8 mouse cellular contexts compared by ENCODE assay signal in the genomic region with DNA sequence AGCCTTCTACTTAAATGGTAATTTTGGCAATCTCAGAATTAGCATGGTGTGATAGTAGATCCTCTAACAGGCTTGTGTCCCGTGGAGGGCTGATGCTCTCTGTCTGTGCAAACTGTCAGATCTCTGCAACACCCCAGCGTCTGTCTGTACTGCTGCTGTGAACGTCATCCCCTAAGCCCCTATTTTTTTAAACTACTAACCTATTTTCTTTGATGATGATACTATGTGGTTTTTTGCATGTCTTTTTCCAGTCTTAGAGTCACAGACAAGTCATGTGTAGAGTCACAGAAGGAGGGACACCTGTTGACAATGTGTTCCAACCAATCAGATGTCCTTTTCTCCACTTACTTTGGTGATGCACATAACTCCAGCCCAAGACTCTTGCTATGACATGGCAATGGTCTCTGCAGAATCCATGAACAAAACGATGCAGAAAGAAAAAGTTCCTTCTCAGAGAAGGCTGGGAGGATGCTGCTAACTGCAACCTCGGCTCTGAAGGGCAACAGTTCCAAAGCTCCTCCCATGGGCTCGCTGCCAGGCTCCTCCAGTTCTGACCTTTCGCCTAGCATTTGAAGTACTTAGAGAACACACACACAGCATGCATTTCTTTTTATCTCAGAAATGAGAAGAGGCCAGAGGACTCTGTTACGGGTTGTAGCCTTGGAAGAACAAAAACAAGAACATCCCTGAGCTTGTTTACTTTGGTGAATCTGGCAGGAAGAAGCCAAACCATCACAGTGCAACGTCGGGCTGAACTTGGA. TPM values are rescaled to one million over a fixed set of nuclear protein-coding genes. Genes with fewer than 3 reads are reported as not detected.
DNase-seq lines count a peak whose midpoint lies in the region.

No protein-coding gene starts in this region.

- peak; percentile 61 for DNase-seq in adipocyte (ENCODE audit: low spot score)
- peak; percentile 58 for DNase-seq in gastrocnemius, postnatal 25 days
- peak; percentile 75 for DNase-seq in kidney, adult 18-20 months
- DNase-seq in lung, postnatal 4 days: peak; percentile 69 to 76
- DNase-seq in Muller cell, postnatal 12 days (ENCODE audit: inconsistent ontology term): no peak
- DNase-seq in spleen, adult 18-20 months: no peak
- no peak for DNase-seq in spleen, postnatal 36 days (ENCODE audit: low spot score in 2 of 2)
- no peak for DNase-seq in left cerebral cortex, postnatal 36 days (ENCODE audit: low spot score in 2 of 2)

- intact Hi-C loops in left cerebral cortex, postnatal 36 days (cut with DNase I): no loop called here

RNA-seq across cellular contexts. Expression of a gene that starts 23.0 kb away (rescaled TPM):
- total RNA-seq in gastrocnemius, postnatal 25 days (2021): 10 to 100 TPM; 18.8 to 21.2 TPM
- 10 to 100 TPM; 14.9 to 17.3 TPM for total RNA-seq in left cerebral cortex, postnatal 36 days (2021)

RNA-seq across cellular contexts. Expression of a gene that starts 23.0 kb away (rescaled TPM):
- total RNA-seq in gastrocnemius, postnatal 25 days (2021): 1 to 10 TPM; 1.6 to 2.0 TPM
- 10 to 100 TPM in 1 of 2 experiments, 1 to 10 TPM in 1; 6.3 to 11.9 TPM for total RNA-seq in left cerebral cortex, postnatal 36 days (2021)

RNA-seq across cellular contexts. Expression of a gene that starts 48.9 kb away (rescaled TPM):
- 1 to 10 TPM; 1.3 to 1.6 TPM for total RNA-seq in gastrocnemius, postnatal 25 days (2021)
- 10 to 100 TPM; 44.7 to 48.2 TPM for total RNA-seq in left cerebral cortex, postnatal 36 days (2021)

Comparison
In these comparisons a context has a peak if more than half of its experiments do, and no peak if none do; other contexts are left out.
1. DNase-seq: peak in adipocyte (single experiment), gastrocnemius, postnatal 25 days (single experiment), kidney, adult 18-20 months (single experiment) and lung, postnatal 4 days (2 of 2); none in Muller cell, postnatal 12 days (single experiment), spleen, adult 18-20 months (0 of 2), spleen, postnatal 36 days (0 of 2) and left cerebral cortex, postnatal 36 days (0 of 2).
2. RNA of a gene that starts 48.9 kb away (total RNA-seq): 44.7 to 48.2 TPM in left cerebral cortex, postnatal 36 days; 1.3 to 1.6 TPM in gastrocnemius, postnatal 25 days; every median in the first group is over 10 times any median in the second.